ENCODE assay signal across 7 mouse cellular contexts in the genomic region with DNA sequence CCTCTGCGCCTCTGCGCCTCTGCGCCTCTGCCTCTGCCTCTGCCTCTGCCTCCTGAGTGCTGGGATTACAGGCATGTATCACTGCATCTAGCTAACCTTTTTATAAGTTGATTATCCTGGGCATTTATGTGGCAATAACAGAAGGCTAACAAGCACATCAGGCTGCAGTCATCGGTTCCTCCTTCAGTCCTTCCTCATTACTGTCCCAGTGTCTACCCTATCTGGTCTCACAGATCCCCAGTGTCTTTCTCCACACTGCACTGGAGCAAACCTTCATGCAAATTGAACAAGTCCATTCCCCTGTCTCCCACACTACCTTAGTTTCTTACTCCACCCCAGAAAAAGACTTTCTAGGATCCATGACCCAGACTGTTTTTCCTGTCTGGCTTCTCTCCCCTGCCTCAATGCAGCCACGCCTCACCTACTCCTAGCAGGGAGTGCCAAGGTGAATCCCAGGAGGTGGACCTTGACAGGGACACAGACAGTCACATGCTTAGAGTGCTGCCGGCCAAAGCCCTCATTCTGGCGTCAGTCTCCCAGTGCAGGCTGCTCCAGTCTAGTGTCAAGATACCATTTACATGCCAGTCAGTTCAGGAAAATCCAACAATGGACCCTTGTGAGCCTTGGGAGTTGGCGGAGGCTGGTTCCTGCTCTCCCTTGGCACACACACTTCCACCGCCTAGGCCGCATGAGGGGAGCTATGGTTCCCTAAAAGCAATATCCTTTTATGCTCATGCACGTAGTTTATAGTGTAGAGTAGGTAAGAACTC. TPM values are rescaled to one million over a fixed set of nuclear protein-coding genes. Genes with fewer than 3 reads are reported as not detected.
DNase-seq lines count a peak whose midpoint lies in the region; ATAC-seq lines count a peak whose summit lies in the region.

No protein-coding gene starts in this region.

- H3K4me3 ChIP-seq in forebrain, embryonic 15.5 days, result no peak overlapping the region
- no peak overlapping the region for H3K4me3 ChIP-seq in hindbrain, embryonic 16.5 days (ENCODE audit: low read length)
- H3K4me3 ChIP-seq in midbrain, embryonic 15.5 days, result no peak overlapping the region

- H3K27me3 ChIP-seq in forebrain, embryonic 15.5 days, result no peaks in the 10 kb centered on the region
- H3K27me3 ChIP-seq in hindbrain, embryonic 16.5 days (replicated peaks; ENCODE audit: control insufficient read depth, insufficient read depth, low read length), result no peaks in the 10 kb centered on the region
- H3K27me3 ChIP-seq in midbrain, embryonic 15.5 days (replicated peaks), result no peaks in the 10 kb centered on the region

- WGBS in forebrain, embryonic 15.5 days, result 54% methylated on average over 11 of the region's 11 CpGs
- WGBS in hindbrain, embryonic 16.5 days, result 68% methylated on average over 11 of the region's 11 CpGs
- 72% methylated on average over 11 of the region's 11 CpGs for WGBS in midbrain, embryonic 15.5 days

- peak; percentile 58 for DNase-seq in left cerebral cortex, adult 11 months (ENCODE audit: low spot score)
- DNase-seq in left cerebral cortex, postnatal 36 days (ENCODE audit: low spot score in 2 of 2), result no peak
- no peak for DNase-seq in urinary bladder, adult 2 months (ENCODE audit: low spot score)
- DNase-seq in B cell, adult 2 months, result no peak

- intact Hi-C loops in left cerebral cortex, postnatal 36 days (cut with DNase I), result no loop called here

- H3K27ac ChIP-seq in forebrain, embryonic 15.5 days (replicated peaks), result peak overlapping the region; percentile 80
- peak overlapping the region; percentile 76 for H3K27ac ChIP-seq in hindbrain, embryonic 16.5 days (ENCODE audit: low read depth, low read length)
- peak overlapping the region; percentile 65 for H3K27ac ChIP-seq in midbrain, embryonic 15.5 days

- H3K9me3 ChIP-seq in forebrain, embryonic 15.5 days, result no peaks in the 10 kb centered on the region
- no peaks in the 10 kb centered on the region; the same call in 1 of the 2 replicates for H3K9me3 ChIP-seq in hindbrain, embryonic 16.5 days (ENCODE audit: control insufficient read depth, low read length)
- H3K9me3 ChIP-seq in midbrain, embryonic 15.5 days, result no peaks in the 10 kb centered on the region

- no peak overlapping the region for H3K4me2 ChIP-seq in forebrain, embryonic 15.5 days (replicated peaks)
- H3K4me2 ChIP-seq in hindbrain, embryonic 16.5 days (ENCODE audit: low read length), result no peak overlapping the region
- no peak overlapping the region for H3K4me2 ChIP-seq in midbrain, embryonic 15.5 days

- peak; percentile 86 for ATAC-seq in forebrain, embryonic 15.5 days (replicated peaks)
- ATAC-seq in hindbrain, embryonic 16.5 days, result peak; percentile 94
- peak; percentile 70; the same call in 1 of the 2 replicates for ATAC-seq in midbrain, embryonic 15.5 days (replicated peaks)

- H3K36me3 ChIP-seq in forebrain, embryonic 15.5 days, result no peaks in the 10 kb centered on the region
- H3K36me3 ChIP-seq in hindbrain, embryonic 16.5 days (ENCODE audit: control insufficient read depth, insufficient read depth, low read length), result no peaks in the 10 kb centered on the region
- H3K36me3 ChIP-seq in midbrain, embryonic 15.5 days (replicated peaks), result no peaks in the 10 kb centered on the region

- H3K4me1 ChIP-seq in forebrain, embryonic 15.5 days, result peaks cover 21% of the 10 kb centered on the region
- H3K4me1 ChIP-seq in hindbrain, embryonic 16.5 days (ENCODE audit: control insufficient read depth, insufficient read depth, low read depth, low read length), result no peaks in the 10 kb centered on the region
- peaks cover 3% of the 10 kb centered on the region; the same call in 1 of the 2 replicates for H3K4me1 ChIP-seq in midbrain, embryonic 15.5 days

- no peak overlapping the region for H3K9ac ChIP-seq in forebrain, embryonic 15.5 days (replicated peaks)
- no peak overlapping the region for H3K9ac ChIP-seq in hindbrain, embryonic 16.5 days (ENCODE audit: low read depth, low read length)
- H3K9ac ChIP-seq in midbrain, embryonic 15.5 days, result no peak overlapping the region

RNA-seq across cellular contexts. Expression of a gene that starts 12.1 kb away (rescaled TPM):
- total RNA-seq in left cerebral cortex, postnatal 36 days (2021), result not detected
- not detected in 2 replicates for polyA plus RNA-seq in forebrain, embryonic 15.5 days (2015; fragmentation: Nextera tagmentation; extraction: Ambion mirVana)
- polyA plus RNA-seq in hindbrain, embryonic 16.5 days (2015; fragmentation: Nextera tagmentation; extraction: Ambion mirVana), result 0.17 TPM in 1 of 2 replicates, not detected in the other
- polyA plus RNA-seq in midbrain, embryonic 15.5 days (2015; fragmentation: Nextera tagmentation; extraction: Ambion mirVana), result not detected in 2 replicates
- 0.07 TPM in 1 of 2 replicates, not detected in the other for polyA plus RNA-seq in urinary bladder, adult 2 months (2012; rRNA removed)

RNA-seq across cellular contexts. Expression of a gene that starts 22.1 kb away (rescaled TPM):
- 10 to 100 TPM; 28.1 to 36.3 TPM for total RNA-seq in left cerebral cortex, postnatal 36 days (2021)
- 23.7 and 24.6 TPM in 2 replicates for polyA plus RNA-seq in forebrain, embryonic 15.5 days (2015; fragmentation: Nextera tagmentation; extraction: Ambion mirVana)
- polyA plus RNA-seq in hindbrain, embryonic 16.5 days (2015; fragmentation: Nextera tagmentation; extraction: Ambion mirVana), result 30.3 and 43.5 TPM in 2 replicates
- 11.5 and 15.6 TPM in 2 replicates for polyA plus RNA-seq in midbrain, embryonic 15.5 days (2015; fragmentation: Nextera tagmentation; extraction: Ambion mirVana)
- polyA plus RNA-seq in urinary bladder, adult 2 months (2012; rRNA removed), result 31.3 and 37.1 TPM in 2 replicates

RNA-seq across cellular contexts. Expression of a gene that starts 22.6 kb away (rescaled TPM):
- 10 to 100 TPM; 32.9 to 37.0 TPM for total RNA-seq in left cerebral cortex, postnatal 36 days (2021)
- 4.1 and 5.3 TPM in 2 replicates for polyA plus RNA-seq in forebrain, embryonic 15.5 days (2015; fragmentation: Nextera tagmentation; extraction: Ambion mirVana)
- polyA plus RNA-seq in hindbrain, embryonic 16.5 days (2015; fragmentation: Nextera tagmentation; extraction: Ambion mirVana), result 5.1 and 5.2 TPM in 2 replicates
- polyA plus RNA-seq in midbrain, embryonic 15.5 days (2015; fragmentation: Nextera tagmentation; extraction: Ambion mirVana), result 4.3 and 5.3 TPM in 2 replicates
- 80.2 and 82.5 TPM in 2 replicates for polyA plus RNA-seq in urinary bladder, adult 2 months (2012; rRNA removed)

RNA-seq across cellular contexts. Expression of a gene that starts 44.7 kb away (rescaled TPM):
- 100 to 1,000 TPM; 349 TPM for total RNA-seq in left cerebral cortex, postnatal 36 days (2021)
- 123 and 132 TPM in 2 replicates for polyA plus RNA-seq in forebrain, embryonic 15.5 days (2015; fragmentation: Nextera tagmentation; extraction: Ambion mirVana)
- polyA plus RNA-seq in hindbrain, embryonic 16.5 days (2015; fragmentation: Nextera tagmentation; extraction: Ambion mirVana), result 161 and 172 TPM in 2 replicates
- 162 and 163 TPM in 2 replicates for polyA plus RNA-seq in midbrain, embryonic 15.5 days (2015; fragmentation: Nextera tagmentation; extraction: Ambion mirVana)
- 121 and 128 TPM in 2 replicates for polyA plus RNA-seq in urinary bladder, adult 2 months (2012; rRNA removed)

RNA-seq across cellular contexts. Expression of a gene that starts 58.1 kb away (rescaled TPM):
- 1 to 10 TPM; 1.2 TPM for total RNA-seq in left cerebral cortex, postnatal 36 days (2021)
- polyA plus RNA-seq in forebrain, embryonic 15.5 days (2015; fragmentation: Nextera tagmentation; extraction: Ambion mirVana), result 0.32 and 0.75 TPM in 2 replicates
- polyA plus RNA-seq in hindbrain, embryonic 16.5 days (2015; fragmentation: Nextera tagmentation; extraction: Ambion mirVana), result 0.44 and 0.49 TPM in 2 replicates
- 0.50 and 0.74 TPM in 2 replicates for polyA plus RNA-seq in midbrain, embryonic 15.5 days (2015; fragmentation: Nextera tagmentation; extraction: Ambion mirVana)
- 5.9 and 6.8 TPM in 2 replicates for polyA plus RNA-seq in urinary bladder, adult 2 months (2012; rRNA removed)

Comparison
In these comparisons a context has a peak if more than half of its experiments do, and no peak if none do; other contexts are left out.
1. RNA of a gene that starts 22.6 kb away (polyA plus RNA-seq): 80.2 to 82.5 TPM in urinary bladder, adult 2 months; 5.1 to 5.2 TPM in hindbrain, embryonic 16.5 days, 4.3 to 5.3 TPM in midbrain, embryonic 15.5 days and 4.1 to 5.3 TPM in forebrain, embryonic 15.5 days; every median in the first group is over 10 times any median in the second.
2. Peak in every context shown above with its lines, with median percentiles within 50 percentile points of each other: ATAC-seq and H3K27ac ChIP-seq.